Mouse (Mus musculus): ENCODE results near the gene Myt1l. TPM values are rescaled to one million over a fixed set of nuclear protein-coding genes. Genes with fewer than 3 reads are reported as not detected.

Gene Myt1l
- polyA plus RNA-seq, 1 experiment from 2014 or later: 177 TPM

DNA sequence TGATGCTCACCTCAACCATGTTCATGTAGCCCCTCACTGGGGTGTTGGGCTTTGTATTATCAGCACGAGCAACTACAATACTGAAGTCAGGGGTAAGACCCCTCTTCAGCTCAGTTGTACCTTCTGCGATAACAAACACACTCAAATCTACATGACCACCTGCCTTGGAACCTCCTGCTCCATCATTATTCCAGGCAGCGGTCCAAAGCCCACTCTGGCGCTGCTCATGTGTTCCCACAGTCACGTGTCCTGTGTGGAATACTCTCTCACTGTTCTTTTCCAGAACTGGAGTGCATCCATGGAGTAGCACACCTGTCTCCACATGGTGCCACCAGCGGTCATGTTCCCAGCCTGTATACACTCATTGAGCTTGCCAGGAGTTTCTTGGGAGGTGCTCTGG is 42.2 kb downstream of the Myt1l start:
- H3K9me3 ChIP-seq: no peaks in the 10 kb centered on the region
- H3K4me1 ChIP-seq (replicated peaks): no peaks in the 10 kb centered on the region
- no peak overlapping the region for H3K27ac ChIP-seq
- H3K27me3 ChIP-seq: no peaks in the 10 kb centered on the region
- no peak overlapping the region for H3K9ac ChIP-seq (replicated peaks)
- H3K4me2 ChIP-seq (replicated peaks): no peak overlapping the region
- no peak overlapping the region for H3K4me3 ChIP-seq (replicated peaks)
- WGBS: 92% methylated on average over 6 of the region's 6 CpGs
- no peak for ATAC-seq
- peaks cover 24% of the 10 kb centered on the region for H3K36me3 ChIP-seq

DNA sequence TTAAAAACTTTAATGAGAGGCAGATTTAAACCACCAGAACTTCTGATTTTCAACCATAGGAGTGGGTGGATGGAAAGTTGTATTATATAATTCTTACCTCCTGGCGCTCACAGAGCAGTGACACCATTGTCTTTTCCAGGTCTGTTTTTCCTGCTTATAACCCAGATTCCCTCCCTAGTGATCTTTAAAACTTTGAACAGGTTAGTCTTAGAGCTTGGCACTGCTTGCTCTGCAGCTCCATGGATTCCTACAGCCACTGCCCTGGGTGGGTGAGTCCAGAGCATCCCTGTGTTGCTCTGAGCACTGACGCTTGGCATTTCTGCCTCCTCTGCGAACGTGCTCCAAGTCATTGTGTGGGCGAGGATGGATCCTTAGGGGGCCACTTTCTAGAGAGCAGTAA is 43.4 kb downstream of the Myt1l start:
- Histone ChIP-seq H3K4me3 (replicated peaks) (no peak overlapping the region), H3K27ac (no peak overlapping the region), H3K4me1 (replicated peaks) (no peaks in the 10 kb centered on the region), H3K27me3 (no peaks in the 10 kb centered on the region), H3K4me2 (replicated peaks) (no peak overlapping the region), H3K9ac (replicated peaks) (no peak overlapping the region), H3K36me3 (peaks cover 24% of the 10 kb centered on the region), H3K9me3 (no peaks in the 10 kb centered on the region)
- WGBS: 80% methylated on average over 5 of the region's 5 CpGs
- no peak for ATAC-seq

DNA sequence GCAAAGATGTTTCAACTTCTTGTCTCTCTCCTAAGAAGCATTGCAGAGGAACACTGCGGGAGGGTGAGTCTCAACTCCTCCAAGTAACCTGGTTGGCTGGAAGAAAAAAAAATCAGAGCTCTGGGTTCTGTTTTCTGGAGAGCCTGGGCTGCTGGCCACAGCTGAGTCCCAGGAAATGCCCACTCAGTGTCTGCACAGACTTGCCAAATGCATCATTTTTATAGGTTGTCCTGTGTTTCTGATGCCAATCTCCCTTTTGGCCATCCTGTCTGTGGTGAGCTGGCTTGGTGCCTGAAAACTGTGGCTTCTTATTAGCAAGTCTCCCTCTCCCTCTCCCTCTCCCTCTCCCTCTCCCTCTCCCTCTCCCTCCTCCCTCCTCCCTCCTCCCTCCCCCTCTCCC is 65.6 kb downstream of the Myt1l start:
- no peaks in the 10 kb centered on the region for H3K27me3 ChIP-seq
- no peak overlapping the region for H3K9ac ChIP-seq (replicated peaks)
- peaks cover 42% of the 10 kb centered on the region for H3K36me3 ChIP-seq
- no peak overlapping the region for H3K4me2 ChIP-seq (replicated peaks)
- peaks cover 8% of the 10 kb centered on the region for H3K9me3 ChIP-seq
- 90% methylated on average over 1 of the region's 1 CpGs for WGBS
- no peak overlapping the region for H3K27ac ChIP-seq
- H3K4me3 ChIP-seq (replicated peaks): no peak overlapping the region
- ATAC-seq: no peak
- no peaks in the 10 kb centered on the region for H3K4me1 ChIP-seq (replicated peaks)

DNA sequence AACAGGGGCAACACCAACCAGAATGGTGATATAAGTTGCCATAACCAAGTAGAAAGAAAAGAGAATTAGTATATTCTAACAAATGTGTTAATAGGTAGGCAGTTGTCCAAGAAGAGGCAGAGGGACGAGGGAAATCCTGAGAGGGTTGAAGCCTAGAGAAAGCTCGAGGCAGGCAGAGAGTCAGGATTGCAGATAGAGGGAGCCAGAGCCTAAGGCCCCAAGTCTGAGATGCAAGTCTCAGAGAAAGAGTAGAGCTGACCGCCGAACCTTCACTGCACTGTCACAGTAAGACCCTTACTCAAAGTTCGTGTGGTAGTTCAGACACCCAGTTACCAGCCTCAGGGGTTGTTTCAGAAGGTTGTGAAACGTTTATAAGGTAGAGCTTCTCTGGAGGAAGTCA is 71.7 kb downstream of the Myt1l start:
- ATAC-seq: no peak
- Histone ChIP-seq H3K27me3 (no peaks in the 10 kb centered on the region), H3K4me2 (replicated peaks) (no peak overlapping the region), H3K4me3 (replicated peaks) (no peak overlapping the region), H3K4me1 (replicated peaks) (peaks cover 4% of the 10 kb centered on the region; the same call in 1 of the 2 replicates), H3K36me3 (peaks cover 12% of the 10 kb centered on the region), H3K9me3 (no peaks in the 10 kb centered on the region), H3K9ac (replicated peaks) (no peak overlapping the region), H3K27ac (no peak overlapping the region)
- 53% methylated on average over 6 of the region's 6 CpGs for WGBS

DNA sequence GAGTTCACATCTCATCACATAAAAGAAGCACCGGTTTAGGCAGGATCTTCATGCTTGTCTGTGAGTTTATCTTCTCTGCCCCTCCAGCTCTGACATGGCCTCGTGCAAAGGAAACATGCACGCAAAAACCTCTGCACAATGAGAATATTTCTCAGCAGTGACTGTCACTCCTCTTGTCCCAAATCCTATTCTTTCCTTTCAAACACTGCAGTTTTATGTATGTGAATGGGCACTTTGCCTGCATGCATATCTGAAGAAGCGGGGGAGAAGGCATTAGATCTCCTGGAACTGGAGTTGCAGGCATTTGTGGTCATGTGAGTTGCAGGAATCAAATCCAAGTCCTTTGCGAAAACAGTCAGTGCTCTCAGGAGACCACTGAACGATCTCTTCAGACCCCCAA is 73.0 kb downstream of the Myt1l start:
- no peaks in the 10 kb centered on the region for H3K27me3 ChIP-seq
- H3K4me1 ChIP-seq (replicated peaks): peaks cover 6% of the 10 kb centered on the region; the same call in 1 of the 2 replicates
- H3K4me3 ChIP-seq (replicated peaks): no peak overlapping the region
- 0 out of 2 replicates have a peak overlapping the region, but pooled peaks have one; percentile 20 for H3K27ac ChIP-seq
- 83% methylated on average over 6 of the region's 6 CpGs for WGBS
- H3K36me3 ChIP-seq: peaks cover 5% of the 10 kb centered on the region; the same call in 1 of the 2 replicates
- H3K9ac ChIP-seq (replicated peaks): no peak overlapping the region
- ATAC-seq: no peak
- H3K4me2 ChIP-seq (replicated peaks): no peak overlapping the region
- no peaks in the 10 kb centered on the region for H3K9me3 ChIP-seq

DNA sequence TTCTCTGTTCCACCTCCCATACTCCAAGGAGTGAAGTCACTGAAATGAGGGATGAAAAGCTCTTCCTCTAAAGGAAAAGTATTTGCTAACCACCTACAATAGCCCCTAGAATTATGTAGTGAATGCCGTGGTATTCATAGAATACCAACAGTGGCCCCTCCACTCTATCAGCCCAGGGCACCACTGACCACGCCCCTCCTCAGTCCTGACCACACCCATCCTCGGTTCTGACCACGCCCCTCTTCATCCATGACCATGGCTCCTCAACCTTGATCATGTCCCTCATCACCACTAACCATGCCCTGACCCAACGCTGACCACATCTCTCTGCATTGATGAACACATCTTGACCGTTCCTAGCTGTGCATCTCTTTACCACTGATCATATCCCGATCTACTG is 76.5 kb downstream of the Myt1l start:
- H3K9ac ChIP-seq (replicated peaks): no peak overlapping the region
- no peaks in the 10 kb centered on the region for H3K27me3 ChIP-seq
- H3K36me3 ChIP-seq: no peaks in the 10 kb centered on the region; the same call in 1 of the 2 replicates
- no peak overlapping the region for H3K4me3 ChIP-seq (replicated peaks)
- H3K4me2 ChIP-seq (replicated peaks): no peak overlapping the region
- H3K4me1 ChIP-seq (replicated peaks): peaks cover 11% of the 10 kb centered on the region; the same call in 1 of the 2 replicates
- no peaks in the 10 kb centered on the region for H3K9me3 ChIP-seq
- 86% methylated on average over 7 of the region's 7 CpGs for WGBS
- H3K27ac ChIP-seq: no peak overlapping the region
- ATAC-seq: 0 out of 2 replicates have a peak, but pooled peaks have one; percentile 30

DNA sequence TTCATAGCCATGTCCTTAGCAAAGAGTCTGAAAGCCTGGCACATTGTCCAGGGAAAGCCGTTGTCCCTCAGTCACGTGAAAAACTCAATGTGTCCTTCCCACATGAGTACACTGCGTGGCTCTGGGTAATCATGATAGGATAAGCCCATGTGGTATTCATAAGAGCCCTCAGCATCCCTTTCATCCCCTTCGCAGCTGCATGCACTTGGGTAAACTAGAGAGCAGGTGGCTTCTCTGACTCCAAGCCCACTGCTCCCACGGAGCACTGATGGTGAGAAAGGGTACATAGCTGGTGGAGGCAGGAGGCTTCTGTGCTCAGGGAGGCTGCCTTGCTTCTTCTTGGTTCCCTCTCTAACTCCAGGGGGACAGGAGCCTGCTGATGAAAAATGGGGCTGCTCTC is 76.9 kb downstream of the Myt1l start:
- Histone ChIP-seq H3K4me2 (replicated peaks) (no peak overlapping the region), H3K9ac (replicated peaks) (no peak overlapping the region), H3K4me1 (replicated peaks) (peaks cover 11% of the 10 kb centered on the region; the same call in 1 of the 2 replicates), H3K27me3 (no peaks in the 10 kb centered on the region), H3K4me3 (replicated peaks) (no peak overlapping the region), H3K36me3 (peaks cover 5% of the 10 kb centered on the region; the same call in 1 of the 2 replicates), H3K27ac (no peak overlapping the region), H3K9me3 (no peaks in the 10 kb centered on the region)
- 77% methylated on average over 5 of the region's 5 CpGs for WGBS
- ATAC-seq: 0 out of 2 replicates have a peak, but pooled peaks have one; percentile 24

DNA sequence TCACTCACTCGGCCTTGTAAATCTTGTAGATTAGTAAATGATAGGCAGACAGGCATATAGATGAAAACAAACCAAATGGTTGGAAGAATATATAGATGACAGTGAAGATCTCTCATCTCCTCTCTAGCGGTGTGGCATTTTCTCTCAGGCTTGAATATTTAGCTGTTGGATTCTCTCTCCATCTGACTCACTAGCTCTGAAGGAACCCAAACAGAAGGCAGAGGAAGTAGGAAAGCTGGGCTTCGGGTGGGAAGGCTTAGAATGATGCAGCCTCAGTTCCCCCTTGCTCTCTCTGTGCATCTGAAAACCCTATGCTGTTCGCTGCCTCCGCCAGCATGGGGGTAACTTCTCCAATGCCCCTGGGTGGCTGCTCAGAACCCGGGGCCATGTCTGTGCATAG is 78.0 kb downstream of the Myt1l start:
- H3K4me1 ChIP-seq (replicated peaks): peaks cover 10% of the 10 kb centered on the region; the same call in 1 of the 2 replicates
- ATAC-seq: no peak
- no peak overlapping the region for H3K4me2 ChIP-seq (replicated peaks)
- no peaks in the 10 kb centered on the region for H3K27me3 ChIP-seq
- peaks cover 11% of the 10 kb centered on the region; the same call in 1 of the 2 replicates for H3K36me3 ChIP-seq
- H3K9me3 ChIP-seq: no peaks in the 10 kb centered on the region
- H3K9ac ChIP-seq (replicated peaks): no peak overlapping the region
- no peak overlapping the region for H3K27ac ChIP-seq
- no peak overlapping the region for H3K4me3 ChIP-seq (replicated peaks)
- 91% methylated on average over 6 of the region's 6 CpGs for WGBS

DNA sequence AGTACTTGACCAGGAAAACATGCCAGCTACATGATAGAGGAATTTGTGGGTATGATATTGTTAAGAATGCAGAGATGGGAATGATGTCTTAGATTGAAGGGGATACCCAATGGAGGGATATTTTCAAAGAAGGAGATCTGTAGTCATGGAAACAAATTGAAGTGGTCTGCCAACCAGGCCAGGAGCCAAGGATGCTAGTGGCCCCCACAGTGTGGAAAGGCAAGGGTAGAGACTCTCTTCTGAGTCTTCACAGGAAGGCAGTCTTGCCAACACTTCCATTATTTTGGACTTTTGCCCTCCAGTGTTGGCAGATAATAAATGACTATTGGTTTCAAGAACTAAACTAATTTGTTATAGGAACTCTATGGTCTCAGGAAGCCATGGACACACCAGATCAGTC is 89.6 kb downstream of the Myt1l start:
- no peaks in the 10 kb centered on the region for H3K36me3 ChIP-seq
- H3K4me2 ChIP-seq (replicated peaks): no peak overlapping the region
- no peak overlapping the region for H3K27ac ChIP-seq
- H3K9ac ChIP-seq (replicated peaks): no peak overlapping the region
- no peaks in the 10 kb centered on the region for H3K9me3 ChIP-seq
- no peak overlapping the region for H3K4me3 ChIP-seq (replicated peaks)
- H3K4me1 ChIP-seq (replicated peaks): 0 out of 2 replicates have a peak, but pooled peaks cover 9% of the 10 kb centered on the region
- ATAC-seq: no peak
- H3K27me3 ChIP-seq: no peaks in the 10 kb centered on the region

DNA sequence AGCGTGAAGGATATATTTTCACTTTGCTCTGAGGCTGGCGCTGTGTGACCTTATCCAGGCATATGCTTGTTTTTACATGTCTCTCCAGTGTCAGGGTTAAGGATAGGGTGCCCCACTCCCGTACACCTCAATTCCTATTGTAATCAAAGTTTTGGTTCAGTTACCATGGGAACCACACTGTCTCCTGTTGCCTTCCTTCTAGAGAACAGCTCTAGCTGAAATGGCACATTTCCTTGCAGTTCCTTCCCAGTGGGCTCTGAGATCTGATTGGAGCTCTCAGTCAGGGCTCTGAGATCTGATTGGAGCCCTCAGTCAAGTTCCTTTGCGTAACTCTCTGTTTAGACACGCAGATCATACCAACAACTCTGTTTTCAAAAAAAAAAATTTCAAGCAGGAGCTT is 93.3 kb downstream of the Myt1l start:
- peaks cover 18% of the 10 kb centered on the region for H3K4me1 ChIP-seq (replicated peaks)
- 0 out of 2 replicates have a peak overlapping the region, but pooled peaks have one; percentile 9 for H3K27ac ChIP-seq
- H3K9me3 ChIP-seq: no peaks in the 10 kb centered on the region
- no peak overlapping the region for H3K4me2 ChIP-seq (replicated peaks)
- ATAC-seq: no peak
- H3K9ac ChIP-seq (replicated peaks): no peak overlapping the region
- no peak overlapping the region for H3K4me3 ChIP-seq (replicated peaks)
- H3K27me3 ChIP-seq: no peaks in the 10 kb centered on the region
- H3K36me3 ChIP-seq: no peaks in the 10 kb centered on the region
- WGBS: 67% methylated on average over 5 of the region's 5 CpGs

DNA sequence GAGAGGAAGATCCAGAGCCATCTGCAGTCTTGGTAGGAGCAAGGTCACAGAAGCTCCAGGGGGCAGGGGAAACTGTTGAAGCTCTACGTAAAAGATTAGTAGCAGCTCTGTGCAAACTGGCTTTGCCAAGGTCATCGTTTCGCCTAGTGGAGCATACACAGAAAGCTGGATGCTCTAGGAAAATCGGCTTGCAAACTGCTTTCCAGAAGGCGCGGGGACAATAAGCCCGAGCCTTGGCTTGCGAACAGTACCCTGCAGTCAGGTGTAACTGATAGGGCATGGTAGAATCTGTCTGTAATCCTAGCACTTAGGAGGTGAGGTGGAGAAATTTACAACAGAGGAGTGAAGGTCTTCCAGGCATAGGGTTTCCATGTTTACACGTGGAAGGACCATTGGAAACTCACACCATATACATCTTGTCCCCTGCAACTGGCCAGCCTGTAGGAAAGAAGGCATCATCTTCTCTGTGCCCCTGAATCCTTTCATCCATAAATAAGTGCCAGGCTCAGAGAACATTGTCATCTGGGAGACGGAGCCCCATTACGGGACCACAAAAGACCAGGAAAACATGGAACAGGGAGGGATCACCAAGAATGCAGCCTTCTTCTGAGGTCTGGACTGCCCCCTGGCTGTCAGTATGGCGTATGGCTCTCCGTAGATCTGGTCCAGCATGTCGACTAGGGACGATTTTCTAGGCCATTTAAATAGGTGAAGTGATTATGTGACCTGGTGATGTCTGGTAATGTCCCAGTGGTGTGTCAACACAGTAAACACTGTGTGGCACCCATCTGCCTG is 100.0 kb downstream of the Myt1l start:
- Histone ChIP-seq H3K9ac (replicated peaks) (no peak overlapping the region), H3K27ac (peak overlapping the region; percentile 39), H3K4me2 (replicated peaks) (no peak overlapping the region), H3K27me3 (no peaks in the 10 kb centered on the region), H3K4me3 (replicated peaks) (no peak overlapping the region), H3K36me3 (no peaks in the 10 kb centered on the region), H3K4me1 (replicated peaks) (peaks cover 34% of the 10 kb centered on the region), H3K9me3 (no peaks in the 10 kb centered on the region)
- 66% methylated on average over 15 of the region's 15 CpGs for WGBS
- ATAC-seq: no peak

DNA sequence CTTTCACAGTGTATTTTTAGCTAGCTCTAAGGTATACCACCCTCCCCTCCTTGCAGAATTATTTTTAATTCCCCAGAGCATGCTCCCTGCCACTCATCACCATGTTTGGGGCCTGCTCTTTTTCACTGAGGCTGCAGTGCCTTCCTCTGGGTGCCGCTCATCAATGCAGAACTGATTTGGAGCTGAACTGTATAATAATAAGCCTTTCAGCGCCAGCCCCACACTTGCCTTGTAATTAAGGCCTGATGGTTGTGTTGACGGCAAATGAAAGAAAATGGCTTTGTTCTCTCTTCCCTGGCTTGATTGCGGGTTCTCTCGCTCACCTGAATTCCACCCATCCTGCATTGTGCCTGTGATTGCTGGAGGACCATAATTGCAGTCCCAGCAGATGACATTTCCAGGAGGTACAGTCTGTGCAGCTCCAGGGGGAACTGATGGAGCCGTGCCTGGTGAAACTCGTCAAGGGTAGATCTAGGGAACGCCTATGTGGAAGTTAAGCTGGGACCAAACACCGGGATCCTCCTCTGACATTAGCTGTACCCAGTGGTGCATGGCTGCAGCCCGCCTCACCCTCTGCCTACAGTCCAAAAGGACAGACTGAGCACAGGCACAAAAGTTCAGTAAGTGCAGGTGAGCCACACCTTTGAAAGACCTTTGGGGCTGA is 101.8 kb downstream of the Myt1l start:
- Histone ChIP-seq H3K27ac (peak overlapping the region; percentile 85), H3K27me3 (no peaks in the 10 kb centered on the region), H3K9me3 (no peaks in the 10 kb centered on the region), H3K4me1 (replicated peaks) (peaks cover 34% of the 10 kb centered on the region), H3K4me2 (replicated peaks) (no peak overlapping the region), H3K9ac (replicated peaks) (peak overlapping the region; percentile 40), H3K4me3 (replicated peaks) (no peak overlapping the region), H3K36me3 (no peaks in the 10 kb centered on the region)
- peak; percentile 74 for ATAC-seq
- 51% methylated on average over 10 of the region's 10 CpGs for WGBS

Measured in midbrain, embryonic 13.5 days (tissue).